Mouse (Mus musculus) thymus, adult 2 months (tissue): Measurements from ENCODE around the gene Plxnb1. TPM values are rescaled to one million over a fixed set of nuclear protein-coding genes. Genes with fewer than 3 reads are reported as not detected.

Source experiments
- DNase-seq: peaks from one replicate; pipeline ENCODE4 v3.0.0; 2021
- H3K27ac ChIP-seq: fragments of 200-500 bp; 2 replicates; pipeline ENCODE4 v1.5.1; 2012; ENCODE audit warnings: low read length, control low read depth; ENCODE audit not compliant: control insufficient read depth, insufficient read depth
- H3K27me3 ChIP-seq: fragments of 200-500 bp; 2 replicates; pipeline ENCODE4 v1.6.1; 2012; ENCODE audit warnings: mild to moderate bottlenecking, low read length, moderate library complexity, mixed read lengths; ENCODE audit not compliant: control insufficient read depth, insufficient read depth
- H3K36me3 ChIP-seq: fragments of 200-500 bp; 2 replicates; pipeline ENCODE4 v1.6.1; 2012; ENCODE audit warnings: mild to moderate bottlenecking, low read length, moderate library complexity; ENCODE audit not compliant: control insufficient read depth, insufficient read depth
- H3K4me1 ChIP-seq: fragments of 200-500 bp; replicated peaks from 2 replicates; pipeline ENCODE4 v1.6.1; 2012; ENCODE audit warnings: low read length; ENCODE audit not compliant: control insufficient read depth, insufficient read depth
- H3K4me3 ChIP-seq: fragments of 200-500 bp; 2 replicates; pipeline ENCODE4 v1.5.1; 2012; ENCODE audit warnings: mild to moderate bottlenecking, low read length, control low read depth, moderate library complexity; ENCODE audit not compliant: control insufficient read depth, insufficient read depth
- CTCF ChIP-seq: fragments of 200-500 bp; IDR thresholded peaks from 2 replicates; pipeline ENCODE4 v1.5.1; 2012; ENCODE audit warnings: mild to moderate bottlenecking, control low read depth, low read length, moderate library complexity, borderline replicate concordance; ENCODE audit not compliant: control insufficient read depth, poor library complexity, insufficient read depth; ENCODE audit errors: extremely low read depth
- POLR2A ChIP-seq: fragments of 200-500 bp; IDR thresholded peaks from 2 replicates; pipeline ENCODE4 v1.6.1; 2012; ENCODE audit warnings: mild to moderate bottlenecking, low read length, control low read depth, moderate library complexity; ENCODE audit not compliant: control insufficient read depth, poor library complexity, insufficient read depth; ENCODE audit errors: extremely low read depth
- WGBS: fragments of 180-500 bp; shearing (Covaris S2); methylation state at CpG from one replicate; pipeline ENCODE4 v1.1.7; 2018; 5-methylcytosine and 5-hydroxymethylcytosine counted together
- polyA plus RNA-seq: library from polyadenylated mRNA; depleted of rRNA; stranded (reverse); fragments of >200 nt; gene quantifications from 2 replicates; pipeline ENCODE4 v1.2.3, GENCODE M21; 2012

Plxnb1 gene
- polyA plus RNA-seq, 1 experiment = 25.6 TPM

GRCm38 (mm10) chr9:109093786-109094552 lies 1.2 kb upstream of the Plxnb1 start:
- H3K36me3 ChIP-seq = no peaks in the 10 kb centered on the region
- TF ChIP-seq CTCF (no peak), POLR2A (no peak)
- 65% methylated on average over 11 of the region's 11 CpGs for WGBS
- no peaks in the 10 kb centered on the region for H3K27me3 ChIP-seq
- H3K4me1 ChIP-seq = peaks cover 17% of the 10 kb centered on the region
- no peak overlapping the region for H3K27ac ChIP-seq
- no peak overlapping the region for H3K4me3 ChIP-seq
- DNase-seq = no peak

DNA sequence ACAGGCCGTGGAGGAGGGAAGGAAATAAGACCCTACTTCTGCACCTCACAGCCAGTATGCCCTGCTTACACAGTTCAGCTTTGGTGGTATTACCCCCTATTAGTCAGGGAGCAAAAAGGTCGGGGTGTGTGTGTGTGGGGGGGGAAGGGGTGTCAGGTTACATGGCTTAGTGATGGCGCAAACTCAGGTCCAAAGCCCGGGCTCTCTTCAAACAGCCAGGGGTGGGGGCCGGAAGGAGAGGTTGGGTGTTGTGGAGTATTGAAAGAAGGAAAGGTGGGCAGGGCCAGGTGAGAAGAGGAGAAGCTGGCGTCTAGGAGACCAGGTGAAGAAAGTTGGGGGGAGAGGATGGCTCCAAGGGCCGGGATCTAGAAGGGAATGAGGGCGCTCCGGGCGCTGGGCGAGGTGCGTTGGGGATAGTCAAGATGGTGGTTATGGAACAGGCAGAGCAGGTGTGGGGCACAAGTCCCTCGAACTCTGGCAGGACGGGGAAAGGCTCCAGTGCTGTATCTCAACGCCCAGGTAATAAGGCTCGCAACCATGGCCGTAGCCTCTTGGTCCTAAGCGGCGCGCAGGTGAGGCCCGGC lies 544 bp upstream of the Plxnb1 start:
- WGBS = 12% methylated on average over 21 of the region's 21 CpGs
- Histone ChIP-seq H3K4me1 (peaks cover 17% of the 10 kb centered on the region), H3K27me3 (no peaks in the 10 kb centered on the region), H3K36me3 (no peaks in the 10 kb centered on the region), H3K27ac (no peak overlapping the region; the same call in 1 of the 2 replicates), H3K4me3 (peak overlapping the region; percentile 84)
- no peak for TF ChIP-seq POLR2A
- TF ChIP-seq CTCF = no peak
- DNase-seq = no peak

- Histone ChIP-seq H3K36me3 (no peaks in the 10 kb centered on the region), H3K4me1 (peaks cover 19% of the 10 kb centered on the region), H3K27me3 (no peaks in the 10 kb centered on the region), H3K27ac (no peak overlapping the region), H3K4me3 (peak overlapping the region; percentile 84)
- 90% methylated on average over 9 of the region's 9 CpGs for WGBS
- DNase-seq = no peak
- TF ChIP-seq CTCF (no peak), POLR2A (no peak)
These were observed 1.1 kb downstream of the Plxnb1 start for GRCm38 (mm10) chr9:109096251-109096661.

- WGBS = 94% methylated on average over 6 of the region's 6 CpGs
- no peak for DNase-seq
- TF ChIP-seq POLR2A = no peak
- no peak for TF ChIP-seq CTCF
- Histone ChIP-seq H3K36me3 (no peaks in the 10 kb centered on the region), H3K4me3 (no peak overlapping the region), H3K27me3 (no peaks in the 10 kb centered on the region), H3K4me1 (peaks cover 19% of the 10 kb centered on the region), H3K27ac (no peak overlapping the region)
These were observed 1.7 kb downstream of the Plxnb1 start for GRCm38 (mm10) chr9:109096856-109097255.

- Histone ChIP-seq H3K4me3 (no peak overlapping the region), H3K4me1 (peaks cover 19% of the 10 kb centered on the region), H3K36me3 (no peaks in the 10 kb centered on the region), H3K27ac (no peak overlapping the region), H3K27me3 (no peaks in the 10 kb centered on the region)
- no peak for TF ChIP-seq CTCF
- TF ChIP-seq POLR2A = no peak
- no peak for DNase-seq
- 89% methylated on average over 6 of the region's 6 CpGs for WGBS
These were observed 2.1 kb downstream of the Plxnb1 start for GRCm38 (mm10) chr9:109097291-109097690.

DNA sequence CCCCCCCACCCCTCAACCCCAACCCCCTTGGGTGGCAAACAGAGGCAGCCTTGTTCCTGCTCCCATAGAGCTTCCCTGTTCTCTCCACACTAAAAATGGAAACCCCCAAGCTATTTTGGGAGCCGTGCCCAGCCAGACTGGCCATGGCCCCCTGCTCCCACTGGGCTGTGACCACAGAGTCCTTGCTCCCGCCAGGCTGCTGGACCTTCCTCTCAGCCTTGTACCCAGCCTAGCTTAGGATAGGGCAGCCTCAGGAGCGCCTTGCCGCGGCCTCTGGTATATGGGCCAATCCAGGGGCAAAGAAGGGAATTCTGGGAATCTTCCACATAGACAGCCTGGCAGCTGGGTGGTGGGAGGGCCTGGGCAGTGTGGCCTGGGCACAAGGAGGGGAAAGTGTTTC lies 2.6 kb downstream of the Plxnb1 start:
- WGBS = 92% methylated on average over 5 of the region's 5 CpGs
- Histone ChIP-seq H3K4me3 (no peak overlapping the region), H3K27me3 (no peaks in the 10 kb centered on the region), H3K27ac (no peak overlapping the region), H3K36me3 (no peaks in the 10 kb centered on the region), H3K4me1 (peaks cover 19% of the 10 kb centered on the region)
- DNase-seq = no peak
- TF ChIP-seq POLR2A = no peak
- TF ChIP-seq CTCF = no peak
